Mouse (Mus musculus) forebrain, embryonic 12.5 days (tissue): Measurements from ENCODE around the gene Cfap61. TPM values are rescaled to one million over a fixed set of nuclear protein-coding genes. Genes with fewer than 3 reads are reported as not detected.

Experiments
- ATAC-seq: fragments of 200-750 bp; cut with Nextera tagmentation; 2 replicates; pipeline ENCODE4 v1.8.0; 2017; ENCODE audit warnings: moderate TSS enrichment; ENCODE audit not compliant: low FRiP score
- H3K27ac ChIP-seq: fragments of 300-500 bp; sonication (generic); 2 replicates; pipeline ENCODE4 v1.5.1; 2016; ENCODE audit warnings: mild to moderate bottlenecking
- H3K27me3 ChIP-seq: fragments of 300-500 bp; sonication (generic); 2 replicates; pipeline ENCODE4 v1.6.1; 2016; ENCODE audit warnings: mild to moderate bottlenecking
- H3K36me3 ChIP-seq: fragments of 300-500 bp; sonication (generic); replicated peaks from 2 replicates; pipeline ENCODE4 v1.6.1; 2016; ENCODE audit warnings: mild to moderate bottlenecking
- H3K4me1 ChIP-seq: fragments of 300-500 bp; sonication (generic); 2 replicates; pipeline ENCODE4 v1.6.1; 2016
- H3K4me2 ChIP-seq: fragments of 300-500 bp; sonication (generic); 2 replicates; pipeline ENCODE4 v1.6.1; 2016; ENCODE audit warnings: mild to moderate bottlenecking, moderate library complexity
- H3K4me3 ChIP-seq: fragments of 300-500 bp; sonication (generic); replicated peaks from 2 replicates; pipeline ENCODE4 v1.5.1; 2016; ENCODE audit warnings: mild to moderate bottlenecking
- H3K9ac ChIP-seq: fragments of 300-500 bp; sonication (generic); 2 replicates; pipeline ENCODE4 v1.6.1; 2016; ENCODE audit warnings: mild to moderate bottlenecking
- H3K9me3 ChIP-seq: fragments of 300-500 bp; sonication (generic); 2 replicates; pipeline ENCODE4 v1.6.1; 2016
- WGBS: fragments of 180-500 bp; shearing (Covaris S2); methylation state at CpG from one replicate; pipeline ENCODE4 v1.1.7; 2016; 5-methylcytosine and 5-hydroxymethylcytosine counted together
- polyA plus RNA-seq: library from polyadenylated mRNA; unstranded; fragments of >200 nt; fragmentation: Nextera tagmentation; extraction: Ambion mirVana; gene quantifications from 2 replicates; pipeline ENCODE4 v1.2.1, GENCODE M21; 2016

Gene Cfap61
- polyA plus RNA-seq, 1 experiment from 2014 or later = 1.2 TPM

- WGBS = 83% methylated on average over 4 of the region's 4 CpGs
Observed at GRCm38 (mm10) chr2:146047691-146048090, 113.1 kb downstream of the Cfap61 start.

DNA sequence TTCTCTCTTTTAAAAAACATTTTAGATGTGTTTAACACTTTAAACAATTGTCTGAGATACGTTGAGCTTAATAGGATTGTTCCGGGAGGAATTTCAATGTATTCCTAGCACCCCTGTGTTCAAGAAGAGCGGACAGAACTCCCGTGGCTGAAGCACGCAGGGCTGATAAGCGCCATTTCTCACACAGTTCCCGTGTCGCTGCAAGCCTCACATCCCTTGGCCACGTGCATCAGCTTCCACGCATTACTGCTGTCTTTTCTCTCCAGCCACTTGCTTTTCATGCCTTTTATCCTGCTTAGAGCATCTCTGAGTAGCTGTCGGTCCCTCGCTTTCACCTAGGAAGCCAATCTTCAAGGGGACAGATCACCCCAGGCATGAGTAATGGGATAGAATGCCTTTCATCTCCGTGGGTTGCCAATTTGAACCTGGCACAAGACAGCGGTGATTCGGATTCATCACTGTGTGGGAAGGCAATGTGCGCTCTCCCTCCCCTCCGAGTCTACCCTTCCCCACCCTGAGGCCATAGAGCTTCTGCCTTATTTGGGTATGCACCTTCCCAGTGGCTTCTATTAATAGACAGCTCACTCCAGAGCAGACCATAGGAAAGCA, 113.7 kb downstream of the Cfap61 start:
- Histone ChIP-seq H3K36me3 (no peaks in the 10 kb centered on the region), H3K27ac (no peak overlapping the region), H3K4me3 (no peak overlapping the region), H3K4me1 (peaks cover 16% of the 10 kb centered on the region), H3K27me3 (no peaks in the 10 kb centered on the region), H3K4me2 (no peak overlapping the region), H3K9ac (no peak overlapping the region), H3K9me3 (no peaks in the 10 kb centered on the region)
- WGBS = 60% methylated on average over 17 of the region's 17 CpGs
- ATAC-seq = no peak

More at GRCm38 (mm10) chr2:146047691-146048090, 113.1 kb downstream of the Cfap61 start:
- Histone ChIP-seq H3K9ac (no peak overlapping the region), H3K4me3 (no peak overlapping the region), H3K36me3 (no peaks in the 10 kb centered on the region), H3K4me1 (peaks cover 16% of the 10 kb centered on the region), H3K27ac (no peak overlapping the region), H3K27me3 (no peaks in the 10 kb centered on the region), H3K4me2 (no peak overlapping the region), H3K9me3 (no peaks in the 10 kb centered on the region)
- no peak for ATAC-seq

- ATAC-seq = no peak
- Histone ChIP-seq H3K9ac (no peak overlapping the region), H3K4me1 (peaks cover 16% of the 10 kb centered on the region), H3K27ac (no peak overlapping the region), H3K4me2 (no peak overlapping the region), H3K4me3 (no peak overlapping the region), H3K9me3 (no peaks in the 10 kb centered on the region), H3K27me3 (no peaks in the 10 kb centered on the region; the same call in 1 of the 2 replicates), H3K36me3 (no peaks in the 10 kb centered on the region)
- 86% methylated on average over 5 of the region's 5 CpGs for WGBS
Observed at GRCm38 (mm10) chr2:146049339-146049738, 114.8 kb downstream of the Cfap61 start.

- ATAC-seq = no peak
- peaks cover 12% of the 10 kb centered on the region for H3K4me1 ChIP-seq
- no peaks in the 10 kb centered on the region for H3K36me3 ChIP-seq
- H3K27ac ChIP-seq = no peak overlapping the region
- no peak overlapping the region for H3K4me2 ChIP-seq
- no peak overlapping the region for H3K9ac ChIP-seq
- no peaks in the 10 kb centered on the region for H3K9me3 ChIP-seq
- WGBS = 30% methylated on average over 3 of the region's 3 CpGs
- H3K4me3 ChIP-seq = no peak overlapping the region
- H3K27me3 ChIP-seq = peaks cover 2% of the 10 kb centered on the region; the same call in 1 of the 2 replicates
Observed at GRCm38 (mm10) chr2:146050069-146050468, 115.5 kb downstream of the Cfap61 start.

- Histone ChIP-seq H3K9ac (no peak overlapping the region), H3K36me3 (no peaks in the 10 kb centered on the region), H3K4me1 (no peaks in the 10 kb centered on the region; the same call in 1 of the 2 replicates), H3K4me2 (no peak overlapping the region), H3K4me3 (no peak overlapping the region), H3K9me3 (no peaks in the 10 kb centered on the region), H3K27me3 (peaks cover 3% of the 10 kb centered on the region; the same call in 1 of the 2 replicates), H3K27ac (no peak overlapping the region)
- 79% methylated on average over 4 of the region's 4 CpGs for WGBS
- ATAC-seq = no peak
Observed at GRCm38 (mm10) chr2:146051334-146051733, 116.8 kb downstream of the Cfap61 start.

- no peaks in the 10 kb centered on the region for H3K9me3 ChIP-seq
- peaks cover 12% of the 10 kb centered on the region for H3K27me3 ChIP-seq
- no peak overlapping the region for H3K4me2 ChIP-seq
- ATAC-seq = no peak
- H3K4me1 ChIP-seq = peaks cover 35% of the 10 kb centered on the region
- H3K9ac ChIP-seq = no peak overlapping the region
- H3K36me3 ChIP-seq = no peaks in the 10 kb centered on the region
- WGBS = 87% methylated on average over 4 of the region's 4 CpGs
- H3K4me3 ChIP-seq = no peak overlapping the region
- H3K27ac ChIP-seq = no peak overlapping the region
Observed at GRCm38 (mm10) chr2:146057123-146057522, 122.5 kb downstream of the Cfap61 start.

DNA sequence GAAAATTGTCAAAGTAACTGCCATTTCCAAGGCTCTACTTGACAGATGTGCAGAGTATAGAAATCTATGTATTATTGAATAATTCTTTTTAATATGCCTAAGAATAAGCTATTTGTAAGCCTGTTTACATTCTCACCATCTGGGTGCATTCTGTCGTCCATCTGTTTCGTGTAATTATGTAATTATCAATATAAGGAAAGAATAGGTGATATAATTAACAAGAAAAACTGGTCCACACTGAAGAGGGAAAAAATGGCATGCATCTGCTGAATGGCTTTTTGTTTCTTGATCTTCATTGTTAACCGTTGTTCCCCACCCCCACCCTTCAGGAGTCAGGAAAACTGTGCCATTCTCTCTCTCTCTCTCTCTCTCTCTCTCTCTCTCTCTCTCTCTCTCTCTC, 124.2 kb downstream of the Cfap61 start:
- H3K4me3 ChIP-seq = no peak overlapping the region
- H3K4me2 ChIP-seq = no peak overlapping the region
- WGBS = 23% methylated on average over 3 of the region's 3 CpGs
- ATAC-seq = no peak
- no peak overlapping the region for H3K27ac ChIP-seq
- no peak overlapping the region for H3K9ac ChIP-seq
- H3K9me3 ChIP-seq = no peaks in the 10 kb centered on the region
- peaks cover 12% of the 10 kb centered on the region for H3K27me3 ChIP-seq
- peaks cover 51% of the 10 kb centered on the region for H3K4me1 ChIP-seq
- no peaks in the 10 kb centered on the region for H3K36me3 ChIP-seq

DNA sequence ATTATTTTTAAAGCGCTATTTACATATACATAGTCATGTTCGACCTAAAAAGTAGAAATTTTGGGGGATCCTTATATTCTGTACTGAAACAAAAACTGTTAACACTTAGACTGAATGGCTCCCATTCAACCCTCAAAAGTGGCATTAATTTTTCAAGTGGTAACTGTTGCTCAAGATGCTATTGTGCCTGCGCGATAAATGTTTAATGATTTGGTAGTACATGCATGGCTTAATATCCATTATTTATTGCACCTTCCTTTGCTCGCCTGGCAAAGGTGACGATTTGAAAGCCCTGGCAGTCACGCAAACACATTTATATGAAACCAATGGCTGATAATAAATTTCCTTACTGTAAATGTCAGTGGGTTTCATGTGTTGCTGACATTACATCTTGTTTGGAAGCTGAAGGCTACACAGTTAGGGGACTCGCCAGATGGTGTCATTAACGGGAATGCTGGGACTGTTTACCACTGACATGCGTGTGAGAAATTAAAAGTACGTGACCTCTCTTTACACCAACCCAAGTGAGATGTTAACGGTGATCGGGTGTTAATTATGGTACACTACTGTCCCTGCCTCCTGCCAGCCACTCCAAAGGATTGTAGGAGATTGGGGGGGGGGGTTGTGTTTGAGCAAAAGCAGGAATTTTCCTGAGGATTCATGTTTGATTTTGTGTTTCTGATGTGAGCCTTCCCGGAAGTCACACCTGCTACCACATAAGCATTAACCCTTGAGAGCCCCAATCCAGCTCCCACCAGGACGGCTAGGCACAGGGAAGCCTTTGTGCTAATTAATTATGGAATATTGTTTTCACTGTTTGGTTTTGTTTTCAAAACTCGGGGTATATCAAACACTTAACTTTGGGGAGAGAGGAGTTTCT, 127.1 kb downstream of the Cfap61 start:
- peak overlapping the region; percentile 44 for H3K4me2 ChIP-seq
- ATAC-seq = peak; percentile 50; the same call in 1 of the 2 replicates
- 27% methylated on average over 16 of the region's 16 CpGs for WGBS
- no peak overlapping the region for H3K4me3 ChIP-seq
- no peaks in the 10 kb centered on the region for H3K9me3 ChIP-seq
- H3K4me1 ChIP-seq = peaks cover 58% of the 10 kb centered on the region
- H3K27me3 ChIP-seq = peaks cover 10% of the 10 kb centered on the region
- peak overlapping the region; percentile 87 for H3K27ac ChIP-seq
- no peak overlapping the region for H3K9ac ChIP-seq
- no peaks in the 10 kb centered on the region for H3K36me3 ChIP-seq

GRCm38 (mm10) chr2:146062330-146063092, 127.9 kb downstream of the Cfap61 start:
- peak; percentile 63 for ATAC-seq

GRCm38 (mm10) chr2:146063093-146064074, 128.8 kb downstream of the Cfap61 start:
- 11% methylated on average over 11 of the region's 11 CpGs for WGBS
- Histone ChIP-seq H3K9me3 (no peaks in the 10 kb centered on the region), H3K36me3 (no peaks in the 10 kb centered on the region), H3K9ac (peak overlapping the region; percentile 33; the same call in 1 of the 2 replicates), H3K27me3 (no peaks in the 10 kb centered on the region), H3K27ac (peak overlapping the region; percentile 87), H3K4me2 (peak overlapping the region; percentile 44), H3K4me1 (peaks cover 55% of the 10 kb centered on the region), H3K4me3 (no peak overlapping the region)
- ATAC-seq = peak; percentile 61

More at GRCm38 (mm10) chr2:146062330-146063092, 127.9 kb downstream of the Cfap61 start:
- peak overlapping the region; percentile 87 for H3K27ac ChIP-seq
- peaks cover 58% of the 10 kb centered on the region for H3K4me1 ChIP-seq
- no peak overlapping the region for H3K4me3 ChIP-seq
- peak overlapping the region; percentile 44 for H3K4me2 ChIP-seq
- 5% methylated on average over 13 of the region's 13 CpGs for WGBS
- peaks cover 2% of the 10 kb centered on the region for H3K27me3 ChIP-seq
- H3K9ac ChIP-seq = no peak overlapping the region
- no peaks in the 10 kb centered on the region for H3K9me3 ChIP-seq
- H3K36me3 ChIP-seq = no peaks in the 10 kb centered on the region

DNA sequence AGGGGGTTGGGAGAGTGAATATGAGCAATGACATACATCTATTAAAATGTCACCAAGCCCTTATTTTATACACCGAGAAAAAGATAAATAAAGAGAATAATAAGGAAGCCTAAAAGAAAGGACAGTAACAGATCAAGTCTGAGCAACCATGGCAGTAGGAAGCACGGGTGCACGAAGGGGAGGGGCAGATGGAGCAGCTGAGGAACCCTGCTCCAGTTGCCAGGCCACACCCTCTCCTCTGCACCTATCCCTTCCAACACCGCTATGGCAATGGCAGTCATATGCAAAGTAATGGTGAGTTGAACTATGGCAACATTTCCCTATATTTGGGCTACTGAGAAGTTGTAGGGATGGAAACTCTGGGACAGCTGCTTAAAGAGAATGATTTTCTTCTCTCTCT, 132.8 kb downstream of the Cfap61 start:
- Histone ChIP-seq H3K9ac (no peak overlapping the region), H3K4me3 (no peak overlapping the region), H3K4me2 (no peak overlapping the region), H3K27ac (no peak overlapping the region), H3K4me1 (peaks cover 26% of the 10 kb centered on the region), H3K36me3 (no peaks in the 10 kb centered on the region), H3K27me3 (no peaks in the 10 kb centered on the region), H3K9me3 (no peaks in the 10 kb centered on the region)
- 54% methylated on average over 4 of the region's 4 CpGs for WGBS
- no peak for ATAC-seq
